Mouse (Mus musculus): ENCODE measurements at regions not wholly inside any gene's neighbourhood (a gene's known extent, or its start where the extent isn't known, plus 50 kb on each side); places are given as distances from the start of the nearest gene placed in this dataset.

DNA sequence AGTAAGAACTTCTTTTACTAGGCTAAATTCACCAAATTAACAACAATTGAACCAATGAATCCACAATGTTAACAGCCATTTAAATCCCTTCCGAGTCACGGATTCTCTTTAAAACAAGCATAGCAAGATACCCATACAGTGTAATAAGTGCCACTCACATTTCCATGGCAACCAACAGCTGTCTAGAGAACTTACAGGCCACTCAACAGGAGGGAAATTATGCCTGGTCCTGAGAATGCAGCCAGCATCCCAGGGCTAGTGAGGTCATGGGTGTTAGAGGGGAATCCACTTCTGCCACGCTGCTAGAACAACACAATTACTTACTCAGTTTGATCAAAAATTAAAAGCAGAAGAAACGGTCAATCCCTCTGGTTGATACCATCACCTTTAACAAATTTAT lies 296.7 kb downstream of the Klf6 start:
- TF ChIP-seq CTCF (IDR thresholded peaks at IDR 0.05; ENCODE audit: low read depth) (no peak), EP300 (IDR thresholded peaks at IDR 0.05; ENCODE audit: low read depth) (no peak)
